Mouse (Mus musculus): Measurements from ENCODE around the gene Nop16. TPM values are rescaled to one million over a fixed set of nuclear protein-coding genes. Genes with fewer than 3 reads are reported as not detected.

Nop16 gene
- polyA plus RNA-seq, 1 experiment from 2014 or later, result 87.1 TPM

GRCm38 (mm10) chr13:54556796-54557195 lies 33.1 kb downstream of the Nop16 start:
- no peak overlapping the region for H3K4me3 ChIP-seq (replicated peaks; ENCODE audit: low read length)
- H3K36me3 ChIP-seq (ENCODE audit: control insufficient read depth, insufficient read depth, low read length), result peaks cover 35% of the 10 kb centered on the region
- 81% methylated on average over 3 of the region's 3 CpGs for WGBS
- H3K27ac ChIP-seq (ENCODE audit: low read length), result no peak overlapping the region
- H3K27me3 ChIP-seq (ENCODE audit: control insufficient read depth, insufficient read depth, low read length), result no peaks in the 10 kb centered on the region
- no peak overlapping the region for H3K9ac ChIP-seq (ENCODE audit: low read length)
- no peaks in the 10 kb centered on the region for H3K9me3 ChIP-seq (replicated peaks; ENCODE audit: control insufficient read depth, low read length)
- no peak for ATAC-seq (ENCODE audit: insufficient read depth, low FRiP score)
- H3K4me2 ChIP-seq (ENCODE audit: low read depth, low read length), result no peak overlapping the region
- H3K4me1 ChIP-seq (ENCODE audit: control insufficient read depth, insufficient read depth, low read length), result no peaks in the 10 kb centered on the region

DNA sequence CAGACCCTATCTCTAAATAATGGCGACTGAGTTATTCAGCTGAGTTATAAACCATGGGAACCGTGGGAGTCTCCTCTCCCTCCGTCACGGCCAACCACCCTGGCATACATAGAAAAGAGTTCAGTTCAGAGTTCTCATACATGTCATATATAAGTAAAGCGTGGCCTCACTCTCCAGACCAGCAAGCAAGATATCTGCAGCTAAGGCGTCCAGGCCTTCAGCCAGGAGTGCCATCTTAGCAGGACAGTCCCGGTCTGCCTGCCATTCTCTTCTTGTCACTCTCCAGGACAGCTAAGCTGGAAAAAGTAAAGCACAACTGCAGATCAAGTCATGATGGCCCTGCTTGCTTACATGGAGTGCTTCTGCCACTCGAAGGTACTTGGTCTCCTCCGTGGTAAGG lies 33.7 kb downstream of the Nop16 start:
- H3K9ac ChIP-seq (ENCODE audit: low read length), result no peak overlapping the region
- no peak overlapping the region for H3K27ac ChIP-seq (ENCODE audit: low read length)
- H3K27me3 ChIP-seq (ENCODE audit: control insufficient read depth, insufficient read depth, low read length), result no peaks in the 10 kb centered on the region
- no peak for ATAC-seq (ENCODE audit: insufficient read depth, low FRiP score)
- H3K4me1 ChIP-seq (ENCODE audit: control insufficient read depth, insufficient read depth, low read length), result no peaks in the 10 kb centered on the region
- no peak overlapping the region for H3K4me3 ChIP-seq (replicated peaks; ENCODE audit: low read length)
- no peaks in the 10 kb centered on the region for H3K9me3 ChIP-seq (replicated peaks; ENCODE audit: control insufficient read depth, low read length)
- no peak overlapping the region for H3K4me2 ChIP-seq (ENCODE audit: low read depth, low read length)
- peaks cover 35% of the 10 kb centered on the region for H3K36me3 ChIP-seq (ENCODE audit: control insufficient read depth, insufficient read depth, low read length)
- 91% methylated on average over 9 of the region's 9 CpGs for WGBS

DNA sequence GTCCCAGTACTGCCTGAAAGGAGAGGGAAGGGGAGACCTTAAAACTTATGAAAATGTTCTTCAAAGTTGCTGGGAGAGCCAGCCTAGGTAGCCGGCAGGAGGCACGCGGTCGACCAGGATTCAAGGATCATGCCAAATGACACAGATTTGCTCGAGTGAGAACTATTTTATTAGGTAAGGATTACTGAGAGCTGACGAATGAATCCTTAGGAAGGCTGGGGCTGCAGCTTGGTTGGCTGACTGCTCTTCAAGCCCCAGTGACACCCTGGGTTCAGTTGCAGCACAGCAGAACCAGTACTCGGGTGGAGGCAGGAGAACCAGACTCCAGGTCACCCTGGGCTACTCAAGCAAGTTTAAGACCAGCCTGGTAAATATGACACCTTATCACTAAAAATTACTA lies 41.9 kb downstream of the Nop16 start:
- no peak for ATAC-seq (ENCODE audit: insufficient read depth, low FRiP score)
- H3K4me2 ChIP-seq (ENCODE audit: low read depth, low read length), result no peak overlapping the region
- 79% methylated on average over 7 of the region's 7 CpGs for WGBS
- no peak overlapping the region for H3K9ac ChIP-seq (ENCODE audit: low read length)
- no peak overlapping the region for H3K27ac ChIP-seq (ENCODE audit: low read length)
- no peaks in the 10 kb centered on the region for H3K4me1 ChIP-seq (ENCODE audit: control insufficient read depth, insufficient read depth, low read length)
- H3K9me3 ChIP-seq (replicated peaks; ENCODE audit: control insufficient read depth, low read length), result no peaks in the 10 kb centered on the region
- H3K27me3 ChIP-seq (ENCODE audit: control insufficient read depth, insufficient read depth, low read length), result no peaks in the 10 kb centered on the region
- H3K36me3 ChIP-seq (ENCODE audit: control insufficient read depth, insufficient read depth, low read length), result no peaks in the 10 kb centered on the region
- H3K4me3 ChIP-seq (replicated peaks; ENCODE audit: low read length), result no peak overlapping the region

Small RNA genes within 50 kb of the gene (microRNA-seq; reads per million reads assigned to microRNA genes)
- gene Gm24195, result not detected

Other genes starting within 250 kb of the Nop16 start
- gene Cplx2, start 218.7 kb downstream of the Nop16 start, polyA plus RNA-seq (2015; fragmentation: Nextera tagmentation; extraction: Ambion mirVana), result 3.2 and 4.0 TPM in 2 replicates
- gene Thoc3, start 121.2 kb downstream of the Nop16 start, polyA plus RNA-seq (2015; fragmentation: Nextera tagmentation; extraction: Ambion mirVana), result 96.5 and 99.5 TPM in 2 replicates
- gene Simc1, start 86.3 kb downstream of the Nop16 start, polyA plus RNA-seq (2015; fragmentation: Nextera tagmentation; extraction: Ambion mirVana), result 7.9 and 8.6 TPM in 2 replicates
- 125 and 147 TPM in 2 replicates for gene 4833439L19Rik, start 24.7 kb downstream of the Nop16 start, polyA plus RNA-seq (2015; fragmentation: Nextera tagmentation; extraction: Ambion mirVana)
- 21.7 and 23.1 TPM in 2 replicates for gene Arl10, start 15.1 kb downstream of the Nop16 start, polyA plus RNA-seq (2015; fragmentation: Nextera tagmentation; extraction: Ambion mirVana)
- 182 and 211 TPM in 2 replicates for gene Higd2a, start 117 bp upstream of the Nop16 start, polyA plus RNA-seq (2015; fragmentation: Nextera tagmentation; extraction: Ambion mirVana)
- gene Cltb, start 21.3 kb upstream of the Nop16 start, polyA plus RNA-seq (2015; fragmentation: Nextera tagmentation; extraction: Ambion mirVana), result 79.6 and 79.8 TPM in 2 replicates
- 67.4 and 71.9 TPM in 2 replicates for gene Faf2, start 31.7 kb upstream of the Nop16 start, polyA plus RNA-seq (2015; fragmentation: Nextera tagmentation; extraction: Ambion mirVana)
- 52.5 and 56.5 TPM in 2 replicates for gene Rnf44, start 103.8 kb upstream of the Nop16 start, polyA plus RNA-seq (2015; fragmentation: Nextera tagmentation; extraction: Ambion mirVana)
- 9.6 and 9.9 TPM in 2 replicates for gene Cdhr2, start 111.4 kb upstream of the Nop16 start, polyA plus RNA-seq (2015; fragmentation: Nextera tagmentation; extraction: Ambion mirVana)
- gene Gprin1, start 159.8 kb upstream of the Nop16 start, polyA plus RNA-seq (2015; fragmentation: Nextera tagmentation; extraction: Ambion mirVana), result 0.19 and 0.22 TPM in 2 replicates
- 0.52 and 0.72 TPM in 2 replicates for gene Sncb, start 176.5 kb upstream of the Nop16 start, polyA plus RNA-seq (2015; fragmentation: Nextera tagmentation; extraction: Ambion mirVana)
- gene Eif4e1b, start 193.9 kb upstream of the Nop16 start, polyA plus RNA-seq (2015; fragmentation: Nextera tagmentation; extraction: Ambion mirVana), result not detected in 2 replicates
- gene Tspan17, start 199.3 kb upstream of the Nop16 start, polyA plus RNA-seq (2015; fragmentation: Nextera tagmentation; extraction: Ambion mirVana), result 14.5 and 17.7 TPM in 2 replicates